Mouse (Mus musculus) brain, embryonic 14.5 days (tissue): ENCODE results near the gene Rbm20. TPM values are rescaled to one million over a fixed set of nuclear protein-coding genes. Genes with fewer than 3 reads are reported as not detected.
A peak's percentile ranks its signal among the peaks of the same experiment; 100 is the strongest.

Source experiments
- DNase-seq: peaks from one replicate; pipeline ENCODE4 v3.0.0-alpha.2; 2011; ENCODE audit warnings: low read depth
- CTCF ChIP-seq: fragments of 200-500 bp; IDR thresholded peaks from 2 replicates; pipeline ENCODE4 v1.5.1; 2012; ENCODE audit warnings: inconsistent platforms, mild to moderate bottlenecking, moderate library complexity, borderline replicate concordance; ENCODE audit not compliant: insufficient read depth, insufficient read length; ENCODE audit errors: extremely low read depth
- POLR2A ChIP-seq: fragments of 200-500 bp; IDR thresholded peaks from 2 replicates; pipeline ENCODE4 v1.6.1; 2012; ENCODE audit warnings: mild to moderate bottlenecking, inconsistent platforms, borderline replicate concordance; ENCODE audit not compliant: poor library complexity, insufficient read depth, insufficient read length, severe bottlenecking; ENCODE audit errors: extremely low read depth
- polyA plus RNA-seq: library from polyadenylated mRNA; depleted of rRNA; stranded (reverse); fragments of >200 nt; gene quantifications from 2 replicates; pipeline ENCODE4 v1.2.3, GENCODE M21; 2012

Gene Rbm20
- polyA plus RNA-seq, 1 experiment, result 1.5 TPM

- no peak for TF ChIP-seq CTCF
- TF ChIP-seq POLR2A, result no peak
- DNase-seq, result no peak
Measured at GRCm38 (mm10) chr19:53815714-53816113, 138.6 kb downstream of the Rbm20 start.

DNA sequence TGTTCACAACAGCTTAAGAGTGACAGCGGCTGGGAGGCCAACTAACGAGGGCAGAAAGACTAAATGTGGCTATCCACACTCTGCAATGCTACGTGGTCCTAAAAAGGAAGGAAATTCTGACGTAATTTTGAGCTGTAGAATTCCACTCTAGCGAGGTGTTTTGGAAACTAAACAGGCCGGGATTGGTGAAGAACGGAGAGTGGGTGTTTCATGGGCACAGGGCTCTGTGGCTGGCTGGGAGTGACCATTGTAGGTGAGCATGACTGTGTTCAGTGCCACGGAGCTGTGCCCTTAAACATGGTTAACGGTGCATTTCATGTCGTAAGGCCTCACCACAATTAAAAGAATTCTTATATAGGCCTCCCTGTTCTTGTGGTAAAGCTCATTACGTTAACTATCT is 139.1 kb downstream of the Rbm20 start:
- no peak for TF ChIP-seq POLR2A
- TF ChIP-seq CTCF, result no peak
- DNase-seq, result no peak

DNA sequence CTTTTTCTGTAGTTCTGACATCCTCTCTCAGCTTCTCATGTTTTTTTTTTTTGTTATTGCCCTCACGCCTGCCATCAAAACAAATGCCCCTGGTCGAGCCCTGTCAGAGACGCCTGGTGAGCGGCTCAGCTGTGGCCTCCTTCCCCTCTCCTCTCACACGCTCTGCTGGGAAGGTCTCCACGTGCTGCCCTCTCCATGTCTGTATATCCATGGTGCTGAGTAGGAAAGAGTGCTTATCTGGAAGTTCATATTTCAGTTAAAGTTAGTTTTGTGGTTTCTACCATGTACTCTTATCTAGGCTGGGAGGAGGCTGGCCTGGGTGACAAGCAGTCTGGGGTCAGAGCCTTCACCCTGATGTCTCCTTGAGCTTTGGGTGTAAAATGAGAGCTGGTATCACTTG is 142.2 kb downstream of the Rbm20 start:
- no peak for DNase-seq
- TF ChIP-seq POLR2A (no peak), CTCF (no peak)

GRCm38 (mm10) chr19:53821241-53822120 is 144.4 kb downstream of the Rbm20 start:
- peak; percentile 19; the same call in 1 of the 2 replicates for TF ChIP-seq CTCF
- TF ChIP-seq POLR2A, result no peak

GRCm38 (mm10) chr19:53823847-53824246 is 146.7 kb downstream of the Rbm20 start:
- TF ChIP-seq POLR2A (no peak), CTCF (no peak)
- DNase-seq, result no peak

More at GRCm38 (mm10) chr19:53821241-53822120, 144.4 kb downstream of the Rbm20 start:
- DNase-seq, result peak; percentile 53

DNA sequence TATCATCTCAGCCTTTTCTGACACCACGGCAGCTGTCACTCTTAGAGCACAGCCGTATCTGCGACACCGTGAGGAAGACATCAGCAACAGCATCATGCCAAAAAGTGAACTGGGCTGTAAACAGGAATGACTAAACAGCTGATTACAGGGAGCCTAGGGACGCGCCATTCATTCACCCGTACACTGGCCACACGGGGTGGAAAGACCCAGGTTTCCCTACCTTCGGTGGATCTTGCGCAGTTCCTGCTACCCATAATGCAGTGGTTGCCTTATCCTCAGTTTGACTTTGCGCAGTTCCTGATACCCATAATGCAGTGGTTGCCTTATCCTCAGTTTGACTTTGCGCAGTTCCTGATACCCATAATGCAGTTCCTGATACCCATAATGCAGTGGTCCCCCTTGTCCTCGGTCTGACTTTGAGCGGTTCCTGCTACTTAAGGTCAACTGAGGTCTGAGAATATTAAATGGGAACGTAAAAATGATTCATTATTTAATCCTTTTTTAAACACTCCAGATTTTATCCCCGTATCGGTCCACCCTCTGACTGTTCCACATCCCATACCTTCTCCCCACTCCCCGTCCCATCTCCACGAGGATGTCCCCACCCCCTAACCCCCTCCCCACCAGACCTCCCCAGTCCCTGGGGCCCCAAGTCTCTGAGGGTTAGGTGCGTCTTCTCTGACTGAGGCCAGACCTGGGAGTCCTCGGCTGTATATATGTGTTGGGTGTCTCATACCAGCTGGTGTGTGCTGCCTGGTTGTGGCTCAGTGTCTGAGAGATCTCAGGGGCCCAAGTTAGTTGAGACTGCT is 148.0 kb downstream of the Rbm20 start:
- TF ChIP-seq CTCF (no peak), POLR2A (no peak)
- peak; percentile 78 for DNase-seq

DNA sequence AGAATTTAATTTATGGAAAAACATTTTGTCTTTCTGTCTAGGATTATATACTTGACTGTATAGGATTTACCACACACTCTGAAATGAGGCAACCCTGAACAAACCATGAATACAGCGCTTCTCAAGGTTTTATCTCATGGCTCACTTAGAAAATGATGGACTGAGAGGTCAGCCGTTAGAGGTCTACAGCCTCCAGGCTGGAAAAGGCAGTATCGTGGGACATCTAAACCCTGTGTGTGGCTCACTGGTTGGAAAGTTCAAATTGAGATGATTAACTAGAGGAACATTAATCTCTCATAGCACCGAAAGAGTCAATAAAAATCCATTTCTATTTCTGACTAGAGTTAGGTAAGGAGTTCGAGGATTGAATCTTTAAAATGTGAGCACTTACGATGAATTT is 152.9 kb downstream of the Rbm20 start:
- DNase-seq, result no peak
- TF ChIP-seq POLR2A (no peak), CTCF (no peak)

GRCm38 (mm10) chr19:53830407-53831163 is 153.5 kb downstream of the Rbm20 start:
- peak; percentile 74 for DNase-seq
- TF ChIP-seq CTCF (no peak), POLR2A (no peak)

DNA sequence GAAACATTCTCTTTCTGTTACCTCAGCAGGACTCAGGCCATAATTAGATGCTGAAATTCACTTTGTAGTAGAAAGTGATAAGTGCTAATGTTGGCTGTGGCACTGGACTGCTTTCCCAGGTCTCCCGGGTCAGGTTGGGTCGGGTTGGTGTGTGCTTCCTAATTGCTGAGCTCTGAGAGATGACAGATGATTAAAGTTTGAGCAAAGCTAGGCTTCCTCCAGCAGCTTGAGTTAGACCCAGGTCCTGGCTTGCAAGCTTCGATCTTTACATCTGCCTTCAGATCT is 154.0 kb downstream of the Rbm20 start:
- DNase-seq, result peak; percentile 42
- TF ChIP-seq CTCF, result no peak

- no peak for TF ChIP-seq POLR2A
- TF ChIP-seq CTCF, result no peak
- DNase-seq, result no peak
Measured at GRCm38 (mm10) chr19:53832512-53832911, 155.4 kb downstream of the Rbm20 start.

- DNase-seq, result peak; percentile 96
Measured at GRCm38 (mm10) chr19:53833745-53834369, 156.8 kb downstream of the Rbm20 start.

More at GRCm38 (mm10) chr19:53833745-53834369, 156.8 kb downstream of the Rbm20 start:
- TF ChIP-seq POLR2A (no peak), CTCF (no peak)
